Mouse (Mus musculus): ENCODE measurements at regions not wholly inside any gene's neighbourhood (a gene's known extent, or its start where the extent isn't known, plus 50 kb on each side); places are given as distances from the start of the nearest gene placed in this dataset.

DNA sequence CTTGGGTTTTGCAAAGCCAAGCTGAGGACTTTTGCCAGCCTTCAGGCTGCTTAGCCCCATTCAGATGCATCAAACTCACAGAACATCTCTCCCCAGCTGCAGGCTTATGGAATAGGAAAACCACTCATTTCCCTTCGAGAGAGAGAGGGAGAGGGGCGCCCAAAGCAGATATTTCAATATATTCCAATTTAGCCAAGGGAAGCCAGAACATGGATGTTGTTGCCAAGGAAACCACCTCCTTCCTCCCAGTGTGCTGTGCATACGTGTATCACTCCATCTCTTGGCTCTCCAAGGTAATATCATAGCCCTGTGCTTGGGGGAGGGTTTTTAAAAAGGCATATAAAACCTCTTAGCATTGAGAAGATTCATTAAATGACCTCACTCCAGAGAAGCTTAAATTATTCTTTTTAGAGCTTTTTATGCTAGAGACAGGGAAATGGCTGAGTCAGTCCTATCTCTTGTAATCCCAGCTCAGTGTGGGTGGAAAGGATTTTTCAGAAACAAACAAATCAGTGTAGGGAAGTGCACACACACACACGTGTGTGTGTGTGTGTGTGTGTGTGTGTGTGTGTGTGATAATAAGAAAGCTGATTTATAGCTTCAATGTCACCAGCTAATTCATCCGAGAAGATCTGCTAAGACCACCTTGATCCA, 245.1 kb downstream of the Rps24 start:
- Histone ChIP-seq H3K4me1 (ENCODE audit: control insufficient read depth in 2 of 2, insufficient read depth in 2 of 2, low read length in 2 of 2) (no peaks in the 10 kb centered on the region), H3K4me2 (ENCODE audit: low read length) (no peak overlapping the region), H3K27me3 (ENCODE audit: control insufficient read depth, insufficient read depth, low read length) (no peaks in the 10 kb centered on the region), H3K9me3 (ENCODE audit: control insufficient read depth, low read length) (no peaks in the 10 kb centered on the region), H3K36me3 (ENCODE audit: control insufficient read depth, insufficient read depth, low read length) (no peaks in the 10 kb centered on the region), H3K4me3 (ENCODE audit: control insufficient read depth in 1 of 2, insufficient read depth in 1 of 2, low read depth in 1 of 2, low read length in 2 of 2) (no peak overlapping the region), H3K9ac (ENCODE audit: low read length) (no peak overlapping the region), H3K27ac (replicated peaks in 1 of 2; ENCODE audit: control insufficient read depth in 1 of 2, insufficient read depth in 1 of 2, low read depth in 2 of 2, low read length in 2 of 2) (no peak overlapping the region)
- WGBS: 70% methylated on average over 5 of the region's 5 CpGs
- ATAC-seq (ENCODE audit: insufficient number of reproducible peaks, insufficient read depth, low FRiP score, low read depth): no peak

DNA sequence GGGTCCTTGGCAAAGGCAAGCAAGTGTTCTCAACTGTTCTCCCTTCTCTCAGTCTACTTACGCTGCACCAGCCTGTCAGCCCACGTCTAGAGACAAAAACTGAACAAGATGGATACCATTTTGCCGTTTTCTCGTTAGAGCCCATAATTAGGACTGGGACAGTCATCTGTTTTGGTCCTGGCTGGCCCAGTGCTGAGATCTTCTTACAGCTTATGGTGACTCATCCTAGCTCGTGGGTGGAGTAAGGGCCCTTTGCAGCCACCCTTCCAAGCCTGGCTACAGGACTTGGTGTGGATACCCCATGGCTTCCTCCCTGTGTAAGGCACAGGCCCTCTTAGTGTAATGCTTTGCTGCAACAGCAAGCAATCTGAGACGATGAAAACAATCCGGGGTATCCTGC, 246.4 kb downstream of the Rps24 start:
- 76% methylated on average over 7 of the region's 7 CpGs for WGBS
- no peak overlapping the region for H3K27ac ChIP-seq (replicated peaks in 1 of 2; ENCODE audit: control insufficient read depth in 1 of 2, insufficient read depth in 1 of 2, low read depth in 2 of 2, low read length in 2 of 2)
- no peak overlapping the region for H3K4me3 ChIP-seq (ENCODE audit: control insufficient read depth in 1 of 2, insufficient read depth in 1 of 2, low read depth in 1 of 2, low read length in 2 of 2)
- no peaks in the 10 kb centered on the region for H3K27me3 ChIP-seq (ENCODE audit: control insufficient read depth, insufficient read depth, low read length)
- no peaks in the 10 kb centered on the region for H3K9me3 ChIP-seq (ENCODE audit: control insufficient read depth, low read length)
- no peak for ATAC-seq (ENCODE audit: insufficient number of reproducible peaks, insufficient read depth, low FRiP score, low read depth)
- no peak overlapping the region for H3K9ac ChIP-seq (ENCODE audit: low read length)
- H3K36me3 ChIP-seq (ENCODE audit: control insufficient read depth, insufficient read depth, low read length): no peaks in the 10 kb centered on the region
- H3K4me1 ChIP-seq (ENCODE audit: control insufficient read depth in 2 of 2, insufficient read depth in 2 of 2, low read length in 2 of 2): no peaks in the 10 kb centered on the region
- H3K4me2 ChIP-seq (ENCODE audit: low read length): no peak overlapping the region

DNA sequence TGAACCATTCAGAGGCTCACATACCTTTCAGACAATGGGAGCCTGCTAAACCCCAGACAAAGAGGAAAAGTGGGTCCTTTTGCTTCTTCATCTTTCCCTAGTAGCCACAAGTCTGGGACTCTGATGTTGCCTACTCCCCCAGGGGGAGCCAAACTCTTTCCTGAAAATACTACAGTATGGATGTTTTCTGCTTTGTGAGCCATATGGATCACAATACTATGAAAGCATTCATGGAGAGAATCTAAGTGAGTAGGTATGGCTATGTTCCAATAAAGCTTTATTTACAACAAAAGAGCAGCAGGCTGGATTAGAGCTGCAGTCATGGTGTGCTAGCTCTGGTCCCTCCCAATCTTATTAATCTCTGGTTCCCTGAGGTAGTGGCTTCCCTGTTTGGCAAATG, 251.9 kb downstream of the Rps24 start:
- no peak overlapping the region for H3K9ac ChIP-seq (ENCODE audit: low read length)
- no peak for ATAC-seq (ENCODE audit: insufficient number of reproducible peaks, insufficient read depth, low FRiP score, low read depth)
- no peak overlapping the region for H3K4me3 ChIP-seq (ENCODE audit: control insufficient read depth in 1 of 2, insufficient read depth in 1 of 2, low read depth in 1 of 2, low read length in 2 of 2)
- no peaks in the 10 kb centered on the region for H3K36me3 ChIP-seq (ENCODE audit: control insufficient read depth, insufficient read depth, low read length)
- no peaks in the 10 kb centered on the region for H3K27me3 ChIP-seq (ENCODE audit: control insufficient read depth, insufficient read depth, low read length)
- H3K9me3 ChIP-seq (ENCODE audit: control insufficient read depth, low read length): no peaks in the 10 kb centered on the region
- H3K27ac ChIP-seq (replicated peaks in 1 of 2; ENCODE audit: control insufficient read depth in 1 of 2, insufficient read depth in 1 of 2, low read depth in 2 of 2, low read length in 2 of 2): no peak overlapping the region
- H3K4me2 ChIP-seq (ENCODE audit: low read length): no peak overlapping the region
- no peaks in the 10 kb centered on the region for H3K4me1 ChIP-seq (ENCODE audit: control insufficient read depth in 2 of 2, insufficient read depth in 2 of 2, low read length in 2 of 2)

DNA sequence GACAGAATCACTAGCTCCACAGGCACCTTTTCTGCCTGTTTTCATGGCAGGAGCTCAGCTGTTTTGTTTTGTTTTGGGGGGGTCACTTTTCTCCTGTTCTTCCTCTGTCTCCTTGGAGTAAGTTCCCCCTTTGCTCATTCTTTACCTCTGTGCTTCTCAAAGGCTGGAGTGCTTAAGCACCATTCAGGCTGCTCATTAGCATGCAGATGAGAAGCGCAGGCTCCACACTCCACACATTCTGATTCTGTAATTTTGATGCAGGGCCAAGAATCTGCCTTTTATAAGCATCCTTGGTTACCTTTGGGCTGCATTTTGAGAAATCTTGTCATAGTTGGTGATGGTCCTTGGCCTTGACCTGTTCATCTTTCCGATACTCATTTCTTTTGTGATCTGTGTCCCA, 257.5 kb downstream of the Rps24 start:
- ATAC-seq (ENCODE audit: insufficient number of reproducible peaks, insufficient read depth, low FRiP score, low read depth): no peak
- H3K9me3 ChIP-seq (ENCODE audit: control insufficient read depth, low read length): no peaks in the 10 kb centered on the region
- H3K27me3 ChIP-seq (ENCODE audit: control insufficient read depth, insufficient read depth, low read length): no peaks in the 10 kb centered on the region
- H3K4me1 ChIP-seq (ENCODE audit: control insufficient read depth in 2 of 2, insufficient read depth in 2 of 2, low read length in 2 of 2): peaks cover 18 to 43% of the 10 kb centered on the region in 2 experiments
- no peak overlapping the region for H3K4me3 ChIP-seq (ENCODE audit: control insufficient read depth in 1 of 2, insufficient read depth in 1 of 2, low read depth in 1 of 2, low read length in 2 of 2)
- no peak overlapping the region for H3K9ac ChIP-seq (ENCODE audit: low read length)
- no peak overlapping the region for H3K27ac ChIP-seq (replicated peaks in 1 of 2; ENCODE audit: control insufficient read depth in 1 of 2, insufficient read depth in 1 of 2, low read depth in 2 of 2, low read length in 2 of 2)
- no peak overlapping the region for H3K4me2 ChIP-seq (ENCODE audit: low read length)
- 87% methylated on average over 2 of the region's 2 CpGs for WGBS
- no peaks in the 10 kb centered on the region for H3K36me3 ChIP-seq (ENCODE audit: control insufficient read depth, insufficient read depth, low read length)

DNA sequence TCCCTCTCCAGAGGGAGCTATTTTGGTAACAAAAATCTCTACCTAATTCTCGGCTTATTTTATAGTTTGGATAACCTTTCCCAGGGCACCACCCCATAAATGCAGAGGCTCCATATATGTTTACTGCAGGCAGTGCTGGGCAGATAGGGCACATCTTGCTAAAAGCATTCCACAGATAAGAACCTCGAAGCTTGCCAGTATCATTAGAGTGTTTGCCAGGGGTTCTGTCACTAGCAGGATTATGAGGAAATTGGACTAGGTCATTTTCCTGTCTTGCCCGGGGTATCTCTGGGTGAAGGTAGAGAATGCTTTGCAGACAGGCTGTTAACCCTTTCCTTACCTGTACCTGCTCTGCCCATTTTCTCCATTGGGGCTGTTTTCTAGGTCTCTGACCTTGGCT, 258.8 kb downstream of the Rps24 start:
- 3% methylated on average over 3 of the region's 3 CpGs for WGBS
- no peak overlapping the region for H3K4me3 ChIP-seq (ENCODE audit: control insufficient read depth in 1 of 2, insufficient read depth in 1 of 2, low read depth in 1 of 2, low read length in 2 of 2)
- H3K9ac ChIP-seq (ENCODE audit: low read length): no peak overlapping the region
- H3K27ac ChIP-seq (replicated peaks in 1 of 2; ENCODE audit: control insufficient read depth in 1 of 2, insufficient read depth in 1 of 2, low read depth in 2 of 2, low read length in 2 of 2): peak overlapping the region in 1 of 2 experiments; percentile 53; a peak in 1 of 4 replicates
- H3K9me3 ChIP-seq (ENCODE audit: control insufficient read depth, low read length): no peaks in the 10 kb centered on the region
- peaks cover 18 to 46% of the 10 kb centered on the region in 2 experiments for H3K4me1 ChIP-seq (ENCODE audit: control insufficient read depth in 2 of 2, insufficient read depth in 2 of 2, low read length in 2 of 2)
- no peaks in the 10 kb centered on the region for H3K36me3 ChIP-seq (ENCODE audit: control insufficient read depth, insufficient read depth, low read length)
- peak overlapping the region; percentile 4; the same call in 1 of the 2 replicates for H3K4me2 ChIP-seq (ENCODE audit: low read length)
- peak; percentile 33; the same call in 1 of the 2 replicates for ATAC-seq (ENCODE audit: insufficient number of reproducible peaks, insufficient read depth, low FRiP score, low read depth)
- H3K27me3 ChIP-seq (ENCODE audit: control insufficient read depth, insufficient read depth, low read length): no peaks in the 10 kb centered on the region

DNA sequence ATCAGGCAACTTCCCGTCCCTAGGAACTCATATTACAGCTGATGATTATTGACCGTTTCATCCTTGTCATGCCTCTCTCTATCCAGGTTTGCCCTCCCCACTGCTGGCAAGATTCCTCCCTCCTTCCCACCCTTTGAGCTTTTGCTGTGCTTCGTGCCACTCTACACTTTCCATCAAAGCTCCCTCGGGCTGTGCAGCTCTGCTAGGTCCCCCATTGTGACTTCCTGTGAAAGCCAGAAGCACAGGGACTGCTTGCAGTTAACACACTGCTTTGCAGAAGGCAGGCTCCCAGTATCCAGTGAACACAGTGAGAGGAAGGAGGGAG, 260.5 kb downstream of the Rps24 start:
- Histone ChIP-seq H3K27ac (replicated peaks in 1 of 2; ENCODE audit: control insufficient read depth in 1 of 2, insufficient read depth in 1 of 2, low read depth in 2 of 2, low read length in 2 of 2) (peak overlapping the region; percentile 85 to 88), H3K36me3 (ENCODE audit: control insufficient read depth, insufficient read depth, low read length) (no peaks in the 10 kb centered on the region), H3K4me1 (ENCODE audit: control insufficient read depth in 2 of 2, insufficient read depth in 2 of 2, low read length in 2 of 2) (peaks cover 24 to 53% of the 10 kb centered on the region in 2 experiments), H3K9ac (ENCODE audit: low read length) (no peak overlapping the region), H3K9me3 (ENCODE audit: control insufficient read depth, low read length) (no peaks in the 10 kb centered on the region), H3K4me3 (ENCODE audit: control insufficient read depth in 1 of 2, insufficient read depth in 1 of 2, low read depth in 1 of 2, low read length in 2 of 2) (no peak overlapping the region), H3K4me2 (ENCODE audit: low read length) (no peak overlapping the region), H3K27me3 (ENCODE audit: control insufficient read depth, insufficient read depth, low read length) (no peaks in the 10 kb centered on the region)
- WGBS: 50% methylated on average over 4 of the region's 4 CpGs
- no peak; the same call in 1 of the 2 replicates for ATAC-seq (ENCODE audit: insufficient number of reproducible peaks, insufficient read depth, low FRiP score, low read depth)

DNA sequence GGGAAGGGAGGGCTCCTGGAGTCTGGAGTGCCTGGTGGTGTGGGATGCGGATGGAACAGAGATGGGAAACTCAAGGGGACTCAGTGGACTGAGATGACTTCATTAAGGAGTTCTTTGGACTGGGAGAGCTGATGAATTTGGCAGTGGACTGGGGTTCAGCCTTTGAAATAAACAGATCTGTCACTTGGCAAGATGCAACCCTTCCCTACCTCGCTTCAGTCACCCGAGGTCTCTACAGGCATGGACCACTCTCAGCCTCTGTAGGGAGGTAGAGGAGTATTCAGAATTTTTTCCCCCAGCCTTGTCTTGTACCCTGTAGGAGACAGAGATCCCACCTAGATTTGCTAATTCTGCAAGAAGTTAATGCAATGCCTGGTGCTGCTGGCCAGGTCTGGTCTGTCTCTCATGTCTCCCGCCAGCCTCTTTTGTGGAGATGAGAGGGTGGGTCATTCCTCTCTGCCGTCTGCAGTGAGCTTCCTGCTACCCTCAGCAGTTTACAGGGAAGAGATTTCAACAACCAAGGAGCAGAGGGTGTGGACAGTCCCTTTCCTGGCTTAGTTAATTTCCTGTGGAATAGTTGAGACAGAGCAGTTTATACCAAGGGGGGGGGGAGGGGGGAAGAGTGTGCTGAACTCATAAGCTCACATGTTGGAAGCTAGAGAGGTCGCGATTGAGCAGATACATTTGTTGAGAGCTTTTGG, 261.0 kb downstream of the Rps24 start:
- Histone ChIP-seq H3K4me1 (ENCODE audit: control insufficient read depth in 2 of 2, insufficient read depth in 2 of 2, low read length in 2 of 2) (peaks cover 24 to 53% of the 10 kb centered on the region in 2 experiments), H3K9ac (ENCODE audit: low read length) (no peak overlapping the region), H3K27me3 (ENCODE audit: control insufficient read depth, insufficient read depth, low read length) (no peaks in the 10 kb centered on the region), H3K4me2 (ENCODE audit: low read length) (no peak overlapping the region; the same call in 1 of the 2 replicates), H3K27ac (replicated peaks in 1 of 2; ENCODE audit: control insufficient read depth in 1 of 2, insufficient read depth in 1 of 2, low read depth in 2 of 2, low read length in 2 of 2) (peak overlapping the region; percentile 85 to 88), H3K9me3 (ENCODE audit: control insufficient read depth, low read length) (no peaks in the 10 kb centered on the region), H3K36me3 (ENCODE audit: control insufficient read depth, insufficient read depth, low read length) (no peaks in the 10 kb centered on the region), H3K4me3 (ENCODE audit: control insufficient read depth in 1 of 2, insufficient read depth in 1 of 2, low read depth in 1 of 2, low read length in 2 of 2) (no peak overlapping the region)
- 27% methylated on average over 7 of the region's 7 CpGs for WGBS
- peak; percentile 77 for ATAC-seq (ENCODE audit: insufficient number of reproducible peaks, insufficient read depth, low FRiP score, low read depth)

DNA sequence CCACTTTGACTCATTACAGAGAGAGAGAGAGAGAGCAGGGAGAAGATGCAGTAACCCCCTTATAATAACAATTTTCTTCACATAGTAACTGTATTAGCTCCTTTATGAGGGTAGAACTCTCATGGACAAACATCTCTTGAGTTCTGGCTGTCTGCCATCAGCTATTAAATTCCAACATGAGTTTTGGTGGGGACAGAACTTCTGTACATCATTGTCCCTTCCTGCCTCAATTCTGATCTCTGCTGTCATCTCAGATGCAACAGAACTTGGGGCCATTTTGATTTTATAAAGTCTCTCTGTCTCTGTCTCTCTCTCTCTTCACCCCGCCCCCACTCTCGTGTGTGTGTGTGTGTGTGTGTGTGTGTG, 261.6 kb downstream of the Rps24 start:
- no peak for ATAC-seq (ENCODE audit: insufficient number of reproducible peaks, insufficient read depth, low FRiP score, low read depth)
- no peaks in the 10 kb centered on the region for H3K27me3 ChIP-seq (ENCODE audit: control insufficient read depth, insufficient read depth, low read length)
- H3K9ac ChIP-seq (ENCODE audit: low read length): no peak overlapping the region
- peaks cover 24 to 53% of the 10 kb centered on the region in 2 experiments for H3K4me1 ChIP-seq (ENCODE audit: control insufficient read depth in 2 of 2, insufficient read depth in 2 of 2, low read length in 2 of 2)
- H3K4me3 ChIP-seq (ENCODE audit: control insufficient read depth in 1 of 2, insufficient read depth in 1 of 2, low read depth in 1 of 2, low read length in 2 of 2): no peak overlapping the region
- peak overlapping the region; percentile 23 to 85 for H3K27ac ChIP-seq (replicated peaks in 1 of 2; ENCODE audit: control insufficient read depth in 1 of 2, insufficient read depth in 1 of 2, low read depth in 2 of 2, low read length in 2 of 2)
- H3K36me3 ChIP-seq (ENCODE audit: control insufficient read depth, insufficient read depth, low read length): no peaks in the 10 kb centered on the region
- H3K9me3 ChIP-seq (ENCODE audit: control insufficient read depth, low read length): no peaks in the 10 kb centered on the region
- 97% methylated on average over 2 of the region's 2 CpGs for WGBS
- no peak overlapping the region for H3K4me2 ChIP-seq (ENCODE audit: low read length)
